Mouse (Mus musculus) right cerebral cortex, adult 18-20 months (tissue): ENCODE data around the gene Mpeg1.

Experiments used
- DNase-seq: peaks from one replicate; pipeline ENCODE4 v3.0.0; 2022; ENCODE audit warnings: mixed read lengths

Mpeg1 gene

DNA sequence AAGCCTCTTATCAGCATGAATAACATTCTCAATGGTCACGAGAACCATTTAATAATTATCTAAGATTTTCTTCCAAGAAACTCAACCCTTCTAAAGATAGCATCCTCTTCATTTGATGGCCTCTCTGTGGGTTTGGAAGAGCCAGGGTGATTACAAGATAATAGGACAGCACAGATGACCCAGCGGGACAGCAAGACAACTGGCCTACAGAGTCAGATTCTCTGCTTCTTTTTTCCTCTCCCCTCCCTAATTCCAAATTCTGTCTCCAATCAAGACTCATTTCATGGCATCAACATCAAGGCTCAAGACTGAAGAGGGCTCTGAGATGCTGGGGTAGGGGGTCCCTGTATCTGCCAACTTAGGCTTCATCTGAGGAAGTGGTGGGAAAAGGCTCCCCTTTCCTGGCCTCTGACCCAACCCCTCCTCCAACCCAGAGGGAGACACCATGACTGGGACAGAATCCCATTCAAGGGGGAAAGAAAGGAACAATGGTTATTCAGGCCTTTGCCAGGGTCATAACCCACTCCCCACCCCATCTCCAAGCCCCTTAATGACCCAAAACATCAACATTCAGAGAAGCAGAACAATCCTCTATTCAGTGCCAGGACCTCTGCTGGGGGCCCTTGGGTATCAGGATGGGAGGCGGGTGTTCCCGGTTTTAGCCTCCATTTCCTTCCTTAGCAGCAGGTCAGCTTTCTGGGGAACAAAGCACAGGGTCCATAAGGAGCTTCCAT is 33.0 kb downstream of the Mpeg1 start:
- no peak for DNase-seq

DNA sequence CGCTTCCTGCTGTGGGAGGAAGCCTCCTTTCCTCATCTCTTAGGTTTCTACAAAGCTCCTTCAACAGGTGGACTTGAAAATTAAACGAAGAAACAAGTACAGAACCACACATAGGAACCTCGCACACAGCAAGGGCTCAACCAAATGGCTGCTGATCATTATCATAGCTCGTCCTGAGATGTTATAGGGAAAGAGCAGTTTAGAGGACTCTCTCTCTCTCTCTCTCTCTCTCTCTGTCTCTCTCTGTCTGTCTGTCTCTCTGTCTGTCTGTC is 33.5 kb downstream of the Mpeg1 start:
- no peak for DNase-seq

DNA sequence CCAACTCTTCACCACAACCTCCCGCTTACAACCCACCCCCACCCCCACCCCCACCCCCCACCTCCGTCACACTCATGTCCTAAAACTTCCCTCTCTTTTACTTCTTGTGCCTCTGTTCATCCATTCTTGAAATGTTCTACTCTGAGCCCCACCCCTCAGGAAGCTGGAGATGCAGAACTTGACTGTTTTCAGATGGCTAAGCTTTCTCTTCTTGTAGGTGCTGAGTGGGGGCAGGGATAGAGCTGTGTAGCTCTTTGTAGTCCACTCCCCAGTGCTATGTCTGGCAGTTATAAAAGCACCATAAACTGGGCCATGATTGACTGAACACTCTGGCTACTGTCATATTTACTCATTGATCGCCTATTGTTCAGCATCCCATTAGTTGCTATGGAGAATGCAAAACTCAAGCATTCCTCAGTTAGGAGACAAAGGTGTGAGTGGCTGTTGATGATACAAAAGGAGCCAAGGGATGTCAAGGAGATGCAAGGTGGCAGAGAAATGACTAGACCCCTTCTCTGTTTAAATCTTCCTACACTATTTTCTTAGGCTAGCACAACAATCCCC is 34.5 kb downstream of the Mpeg1 start:
- no peak for DNase-seq

DNA sequence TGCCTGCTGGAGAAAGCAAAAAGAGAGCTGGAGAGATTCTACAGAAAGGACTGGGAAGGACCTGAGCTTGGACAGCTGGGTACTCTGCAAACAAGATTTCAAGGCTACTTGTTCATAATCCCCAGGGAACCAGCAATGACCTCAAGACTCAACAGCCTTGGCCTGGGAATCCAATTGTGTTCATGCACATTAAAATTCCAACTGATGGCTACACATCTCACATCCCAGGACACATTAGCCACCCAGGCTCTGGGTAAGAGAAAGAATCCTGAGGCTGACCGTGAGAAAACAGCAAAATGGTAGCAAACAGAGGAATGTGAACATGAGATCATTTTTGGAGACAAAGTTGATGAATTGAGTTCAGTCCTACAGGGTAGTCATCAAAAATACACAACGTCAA is 35.7 kb downstream of the Mpeg1 start:
- no peak for DNase-seq

DNA sequence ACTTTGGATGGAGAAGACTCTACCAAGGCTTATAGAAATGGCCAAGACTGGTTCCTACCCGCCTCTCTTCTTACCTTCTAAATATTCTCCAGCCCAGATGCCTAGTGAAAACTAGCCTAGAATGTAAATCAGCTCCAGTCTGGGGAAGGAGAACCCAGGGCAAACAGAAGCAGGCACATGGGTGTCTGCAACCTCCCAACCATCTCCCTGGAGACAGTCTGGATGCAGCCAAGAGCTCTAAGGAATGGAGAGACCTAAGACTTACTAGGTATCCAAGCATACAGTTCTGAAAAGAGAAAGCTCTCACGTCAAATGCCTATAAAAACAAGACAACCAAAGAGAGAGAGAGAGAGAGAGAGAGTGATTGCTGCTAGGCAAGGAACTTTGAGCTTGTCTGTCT is 37.3 kb downstream of the Mpeg1 start:
- DNase-seq = no peak

DNA sequence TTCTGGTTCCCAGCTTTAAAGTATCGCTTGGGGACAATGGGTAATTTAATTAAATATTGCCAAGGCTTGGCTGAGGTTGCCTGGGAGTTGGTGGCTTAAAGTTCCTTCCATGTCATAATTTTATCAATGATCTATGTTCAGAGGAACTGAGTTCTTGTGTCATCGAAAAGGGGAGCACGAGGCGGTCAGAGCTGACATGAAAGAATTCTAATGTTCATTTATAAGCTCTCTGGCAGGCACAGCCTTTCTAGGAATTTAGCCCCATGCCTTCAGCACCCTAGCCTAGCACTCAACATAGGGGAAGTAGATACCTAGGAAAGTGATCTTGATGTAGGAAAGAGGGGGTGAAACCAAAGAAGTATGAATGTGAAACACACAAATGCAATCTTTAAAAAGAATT is 37.7 kb downstream of the Mpeg1 start:
- no peak for DNase-seq

DNA sequence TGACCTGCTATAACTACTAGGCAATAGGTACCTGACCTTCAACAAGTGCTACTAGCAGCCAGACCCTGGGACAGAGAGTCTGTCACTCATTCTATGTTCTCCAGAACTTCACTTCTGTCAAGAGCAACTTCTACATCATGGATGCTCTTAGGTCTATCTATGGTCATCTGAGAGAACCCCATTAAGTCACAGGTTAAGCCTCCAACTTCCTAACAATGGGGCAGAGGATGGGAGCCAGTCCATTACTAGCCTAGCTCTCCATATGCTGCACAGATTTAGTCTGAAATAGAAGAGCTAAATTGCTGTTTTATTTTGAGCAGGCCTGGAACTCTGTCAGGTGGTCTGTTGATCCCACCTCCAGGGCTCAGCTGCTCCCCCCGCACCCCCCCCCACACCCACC is 38.4 kb downstream of the Mpeg1 start:
- DNase-seq = no peak

DNA sequence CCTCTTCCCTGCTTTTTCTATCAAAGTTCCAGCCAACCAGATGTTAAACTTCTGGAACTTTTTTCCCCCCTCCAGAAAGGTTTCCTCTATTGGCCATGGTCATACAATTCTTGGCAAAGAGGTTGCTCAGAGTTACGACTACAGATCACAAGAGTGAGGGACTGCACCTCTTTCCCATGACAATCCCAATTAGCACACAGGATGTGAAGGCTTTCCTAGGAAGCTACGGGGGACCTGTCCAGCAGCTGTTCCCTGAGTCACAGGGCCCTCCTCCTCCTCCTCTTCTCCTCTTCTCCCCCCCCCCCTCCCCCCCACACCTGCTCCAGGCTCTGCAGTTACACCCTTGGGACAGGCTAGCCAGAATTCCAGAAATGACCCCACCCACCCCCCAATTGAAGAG is 38.9 kb downstream of the Mpeg1 start:
- no peak for DNase-seq

DNA sequence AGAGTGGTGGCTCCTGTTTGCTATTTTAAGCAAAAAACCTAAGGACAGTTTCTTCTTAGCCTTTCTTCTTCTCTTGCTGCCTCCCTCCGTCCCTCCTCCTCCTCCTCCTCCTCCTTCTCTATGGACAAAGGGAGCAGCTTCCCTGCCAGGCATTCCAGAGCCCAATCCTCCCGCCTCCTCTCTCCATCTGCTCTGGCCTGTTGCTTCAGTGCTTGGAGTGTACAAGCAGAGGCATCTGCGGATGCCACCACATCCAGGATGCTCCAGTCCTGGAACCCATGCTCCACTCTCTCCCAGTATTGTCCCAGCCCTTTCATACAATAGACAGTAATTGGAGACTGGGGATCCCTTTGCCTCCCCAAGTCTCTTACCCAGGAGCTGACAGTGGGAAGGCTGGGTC is 39.5 kb downstream of the Mpeg1 start:
- DNase-seq = peak; percentile 89

DNA sequence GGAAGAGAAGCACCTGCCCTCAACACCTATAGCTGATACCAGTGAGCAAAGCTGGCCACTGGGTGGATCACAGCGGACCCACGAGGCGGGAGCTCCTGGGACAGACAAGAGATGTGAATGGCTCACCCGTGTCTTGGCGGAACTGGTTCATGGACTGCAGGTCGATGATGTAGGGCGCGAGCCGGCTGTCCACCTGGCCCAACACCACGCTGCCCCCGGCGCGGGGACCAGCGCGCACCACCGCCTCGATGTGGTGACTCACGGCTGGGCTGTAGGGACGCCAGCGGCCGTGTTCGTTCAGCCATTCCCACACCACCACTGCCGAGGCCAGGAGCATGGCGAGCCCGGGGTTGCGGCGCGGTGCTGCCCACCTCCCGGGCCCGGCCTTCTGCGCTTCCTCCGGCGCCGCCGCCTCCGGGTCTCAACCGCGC is 40.3 kb downstream of the Mpeg1 start:
- DNase-seq = peak; percentile 63

DNA sequence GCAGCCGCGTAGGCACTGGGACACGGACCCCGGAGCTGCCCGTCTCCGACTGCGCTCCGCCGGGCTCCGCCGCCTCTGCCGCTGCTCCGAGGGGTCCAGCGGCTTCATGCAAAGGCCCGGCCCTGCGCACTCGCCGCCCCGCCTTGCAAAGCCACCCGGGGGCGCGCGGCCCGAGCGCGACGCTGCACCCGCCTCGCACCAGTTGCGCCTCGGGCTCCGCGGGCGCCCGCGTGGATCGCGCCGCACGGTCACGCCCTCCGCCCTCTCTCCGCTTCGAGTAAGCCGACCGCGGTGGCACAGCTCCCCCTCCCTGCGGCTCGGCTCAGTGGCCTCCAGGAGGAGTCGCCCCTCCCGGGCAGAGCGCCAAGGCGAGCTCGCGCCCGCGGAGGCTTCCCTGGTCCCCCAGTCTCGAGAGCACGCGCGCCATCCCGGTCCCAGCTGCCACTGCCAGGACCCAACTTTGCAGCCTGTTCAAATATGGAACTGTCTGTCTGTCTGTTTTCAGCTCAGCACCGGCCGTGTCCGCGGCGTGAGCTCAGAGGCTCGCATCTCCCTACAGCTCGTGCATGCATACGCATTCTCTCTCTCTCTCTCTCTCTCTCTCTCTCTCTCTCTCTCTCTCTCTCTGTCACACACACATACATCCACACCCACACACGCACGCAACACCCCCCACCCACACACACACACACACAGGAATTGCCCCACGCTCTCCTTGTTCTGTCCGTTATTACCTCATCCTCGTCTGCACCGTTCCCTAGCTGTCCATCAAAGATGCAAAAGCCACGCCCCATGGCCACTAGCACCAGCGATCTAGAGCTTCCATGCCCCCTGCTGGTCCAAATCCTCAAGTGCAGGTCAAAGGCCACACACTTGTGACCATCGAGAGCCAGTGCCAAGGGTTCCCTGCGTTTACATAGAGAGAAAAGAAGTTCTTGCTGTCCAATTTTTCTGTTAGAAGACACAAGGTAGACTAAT is 41.1 kb downstream of the Mpeg1 start, which contains the start of gene Dtx4:
Gene Dtx4 (minus strand): TSS at position 85 of the 978 bp plus-strand sequence.
- DNase-seq = peak; percentile 92

DNA sequence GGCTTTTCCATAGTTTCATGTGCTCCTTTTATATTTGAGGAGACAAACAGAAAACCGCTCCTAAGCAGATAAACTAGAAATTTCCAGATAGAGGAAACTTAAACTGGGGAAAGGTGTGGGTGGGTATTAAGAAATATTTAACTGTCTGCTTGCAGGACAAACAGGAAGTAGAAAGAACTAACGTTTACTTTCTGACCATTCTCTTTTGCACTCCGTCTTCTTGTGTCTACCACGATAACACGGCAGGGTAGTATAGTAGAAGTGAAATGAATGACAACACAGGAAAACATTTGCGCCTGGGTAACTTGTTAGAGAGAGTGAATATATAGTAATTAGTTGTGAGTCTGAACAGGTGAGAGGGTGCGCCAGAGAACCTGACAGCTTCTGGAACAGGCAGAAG is 42.2 kb downstream of the Mpeg1 start:
- DNase-seq = no peak

DNA sequence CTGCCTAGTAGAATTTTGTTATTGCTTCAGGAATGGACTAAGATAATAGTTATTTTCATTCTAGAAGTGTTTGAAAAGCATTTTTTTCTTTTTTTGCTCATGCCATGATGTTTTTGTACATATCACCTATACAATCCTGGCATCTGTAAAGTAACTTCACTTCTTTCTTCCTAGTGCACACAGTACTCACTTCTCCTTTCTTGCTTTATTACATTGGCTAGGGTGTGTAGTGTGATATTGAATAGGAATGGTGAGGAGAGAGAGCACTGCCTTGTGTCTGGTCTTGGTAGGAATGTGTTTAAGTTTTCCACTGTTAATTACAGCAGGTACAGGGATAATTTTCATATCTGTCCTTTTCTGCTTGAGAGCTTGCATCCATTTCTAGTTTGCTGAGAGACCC is 54.0 kb downstream of the Mpeg1 start:
- no peak for DNase-seq
